Mouse (Mus musculus) neural tube, embryonic 13.5 days (tissue): ENCODE measurements around the gene Rnls. TPM values are rescaled to one million over a fixed set of nuclear protein-coding genes. Genes with fewer than 3 reads are reported as not detected.

ENCODE experiments used
- ATAC-seq: fragments of 200-750 bp; cut with Nextera tagmentation; 2 replicates; pipeline ENCODE4 v1.8.0; 2017; ENCODE audit warnings: low read depth, mild to moderate bottlenecking, moderate TSS enrichment, moderate library complexity
- H3K27ac ChIP-seq: fragments of 300-500 bp; sonication (generic); replicated peaks from 2 replicates; pipeline ENCODE4 v1.5.1; 2015; ENCODE audit warnings: moderate library complexity, mild to moderate bottlenecking, inconsistent platforms
- H3K27me3 ChIP-seq: fragments of 300-500 bp; sonication (generic); 2 replicates; pipeline ENCODE4 v1.6.1; 2015; ENCODE audit warnings: mild to moderate bottlenecking, inconsistent platforms
- H3K36me3 ChIP-seq: fragments of 300-500 bp; sonication (generic); 2 replicates; pipeline ENCODE4 v1.6.1; 2015; ENCODE audit warnings: mild to moderate bottlenecking, inconsistent platforms
- H3K4me1 ChIP-seq: fragments of 300-500 bp; sonication (generic); replicated peaks from 2 replicates; pipeline ENCODE4 v1.6.1; 2015; ENCODE audit warnings: inconsistent platforms
- H3K4me2 ChIP-seq: fragments of 300-500 bp; sonication (generic); 2 replicates; pipeline ENCODE4 v1.6.1; 2015; ENCODE audit warnings: inconsistent platforms, mild to moderate bottlenecking, moderate library complexity
- H3K4me3 ChIP-seq: fragments of 300-500 bp; sonication (generic); 2 replicates; pipeline ENCODE4 v1.5.1; 2015; ENCODE audit warnings: mild to moderate bottlenecking, inconsistent platforms
- H3K9ac ChIP-seq: fragments of 300-500 bp; sonication (generic); 2 replicates; pipeline ENCODE4 v1.6.1; 2015; ENCODE audit warnings: moderate library complexity, mild to moderate bottlenecking, inconsistent platforms
- H3K9me3 ChIP-seq: fragments of 300-500 bp; sonication (generic); 2 replicates; pipeline ENCODE4 v1.6.1; 2016; ENCODE audit warnings: inconsistent platforms
- WGBS: fragments of 180-500 bp; shearing (Covaris S2); methylation state at CpG from one replicate; pipeline ENCODE4 v1.1.7; 2015; 5-methylcytosine and 5-hydroxymethylcytosine counted together
- polyA plus RNA-seq: library from polyadenylated mRNA; unstranded; fragments of >200 nt; fragmentation: Nextera tagmentation; extraction: Ambion mirVana; gene quantifications from 2 replicates; pipeline ENCODE4 v1.2.1, GENCODE M21; 2015

Gene Rnls
- polyA plus RNA-seq, 1 experiment from 2014 or later: 10.2 TPM

- no peak overlapping the region for H3K4me3 ChIP-seq
- whole genome bisulfite sequencing: 64% methylated on average over 12 of the region's 12 CpGs
- ATAC-seq: no peak
These were observed 169.4 kb downstream of the Rnls start for GRCm38 (mm10) chr19:33222595-33223223.

GRCm38 (mm10) chr19:33217791-33218300 lies 174.2 kb downstream of the Rnls start:
- H3K27me3 ChIP-seq: no peaks in the 10 kb centered on the region
- H3K4me2 ChIP-seq: no peak overlapping the region
- 89% methylated on average over 6 of the region's 6 CpGs for WGBS
- ATAC-seq: no peak
- H3K9me3 ChIP-seq: no peaks in the 10 kb centered on the region
- H3K9ac ChIP-seq: no peak overlapping the region
- no peak overlapping the region for H3K4me3 ChIP-seq
- H3K36me3 ChIP-seq: no peaks in the 10 kb centered on the region
- H3K27ac ChIP-seq: no peak overlapping the region
- peaks cover 5% of the 10 kb centered on the region; the same call in 1 of the 2 replicates for H3K4me1 ChIP-seq

More at GRCm38 (mm10) chr19:33222595-33223223, 169.4 kb downstream of the Rnls start:
- Histone ChIP-seq H3K9me3 (no peaks in the 10 kb centered on the region), H3K36me3 (no peaks in the 10 kb centered on the region), H3K9ac (no peak overlapping the region), H3K27ac (no peak overlapping the region), H3K27me3 (no peaks in the 10 kb centered on the region), H3K4me2 (no peak overlapping the region), H3K4me1 (peaks cover 21% of the 10 kb centered on the region)

GRCm38 (mm10) chr19:33209709-33210108 lies 182.4 kb downstream of the Rnls start:
- WGBS: 96% methylated on average over 2 of the region's 2 CpGs
- H3K4me2 ChIP-seq: no peak overlapping the region
- H3K27me3 ChIP-seq: no peaks in the 10 kb centered on the region
- no peak for ATAC-seq
- no peaks in the 10 kb centered on the region for H3K36me3 ChIP-seq
- H3K27ac ChIP-seq: no peak overlapping the region
- H3K4me1 ChIP-seq: no peaks in the 10 kb centered on the region
- no peak overlapping the region for H3K9ac ChIP-seq
- no peak overlapping the region for H3K4me3 ChIP-seq
- H3K9me3 ChIP-seq: no peaks in the 10 kb centered on the region

- Histone ChIP-seq H3K9me3 (no peaks in the 10 kb centered on the region), H3K27ac (no peak overlapping the region), H3K4me1 (no peaks in the 10 kb centered on the region), H3K4me3 (no peak overlapping the region), H3K27me3 (no peaks in the 10 kb centered on the region), H3K9ac (no peak overlapping the region), H3K36me3 (no peaks in the 10 kb centered on the region), H3K4me2 (no peak overlapping the region)
- no peak for ATAC-seq
- WGBS: 38% methylated on average over 1 of the region's 1 CpGs
These were observed 184.1 kb downstream of the Rnls start for GRCm38 (mm10) chr19:33207991-33208390.

GRCm38 (mm10) chr19:33205389-33205788 lies 186.7 kb downstream of the Rnls start:
- Histone ChIP-seq H3K27me3 (no peaks in the 10 kb centered on the region), H3K9ac (no peak overlapping the region), H3K4me3 (no peak overlapping the region), H3K4me2 (no peak overlapping the region), H3K27ac (no peak overlapping the region), H3K9me3 (no peaks in the 10 kb centered on the region), H3K36me3 (no peaks in the 10 kb centered on the region), H3K4me1 (no peaks in the 10 kb centered on the region)
- ATAC-seq: no peak
- WGBS: 91% methylated on average over 2 of the region's 2 CpGs

GRCm38 (mm10) chr19:33202422-33202821 lies 189.7 kb downstream of the Rnls start:
- Histone ChIP-seq H3K9ac (no peak overlapping the region), H3K36me3 (no peaks in the 10 kb centered on the region), H3K27ac (no peak overlapping the region), H3K4me2 (no peak overlapping the region), H3K4me3 (no peak overlapping the region), H3K9me3 (no peaks in the 10 kb centered on the region), H3K4me1 (no peaks in the 10 kb centered on the region), H3K27me3 (no peaks in the 10 kb centered on the region)
- 83% methylated on average over 6 of the region's 6 CpGs for WGBS
- no peak for ATAC-seq

- Histone ChIP-seq H3K27me3 (no peaks in the 10 kb centered on the region), H3K4me2 (no peak overlapping the region), H3K36me3 (no peaks in the 10 kb centered on the region), H3K9me3 (no peaks in the 10 kb centered on the region), H3K9ac (no peak overlapping the region), H3K4me1 (no peaks in the 10 kb centered on the region), H3K4me3 (no peak overlapping the region), H3K27ac (no peak overlapping the region)
- no peak for ATAC-seq
- 82% methylated on average over 4 of the region's 4 CpGs for WGBS
These were observed 190.9 kb downstream of the Rnls start for GRCm38 (mm10) chr19:33201181-33201580.

GRCm38 (mm10) chr19:33192064-33192463 lies 200.0 kb downstream of the Rnls start:
- Histone ChIP-seq H3K4me3 (no peak overlapping the region), H3K4me1 (no peaks in the 10 kb centered on the region), H3K36me3 (no peaks in the 10 kb centered on the region), H3K27ac (no peak overlapping the region), H3K27me3 (no peaks in the 10 kb centered on the region), H3K4me2 (no peak overlapping the region), H3K9ac (no peak overlapping the region), H3K9me3 (no peaks in the 10 kb centered on the region)
- no peak for ATAC-seq
- 66% methylated on average over 2 of the region's 2 CpGs for WGBS

GRCm38 (mm10) chr19:33188766-33189165 lies 203.3 kb downstream of the Rnls start:
- no peak for ATAC-seq
- 83% methylated on average over 1 of the region's 1 CpGs for WGBS

GRCm38 (mm10) chr19:33179595-33179994 lies 212.5 kb downstream of the Rnls start:
- no peak overlapping the region for H3K9ac ChIP-seq
- WGBS: 63% methylated on average over 5 of the region's 5 CpGs
- no peaks in the 10 kb centered on the region for H3K27me3 ChIP-seq
- ATAC-seq: no peak
- H3K4me1 ChIP-seq: no peaks in the 10 kb centered on the region
- H3K36me3 ChIP-seq: no peaks in the 10 kb centered on the region
- no peaks in the 10 kb centered on the region for H3K9me3 ChIP-seq
- no peak overlapping the region for H3K4me3 ChIP-seq
- H3K4me2 ChIP-seq: no peak overlapping the region
- H3K27ac ChIP-seq: no peak overlapping the region

More at GRCm38 (mm10) chr19:33188766-33189165, 203.3 kb downstream of the Rnls start:
- no peak overlapping the region for H3K27ac ChIP-seq
- no peak overlapping the region for H3K9ac ChIP-seq
- H3K36me3 ChIP-seq: no peaks in the 10 kb centered on the region
- H3K4me3 ChIP-seq: no peak overlapping the region
- no peaks in the 10 kb centered on the region for H3K27me3 ChIP-seq
- no peaks in the 10 kb centered on the region for H3K4me1 ChIP-seq
- H3K9me3 ChIP-seq: no peaks in the 10 kb centered on the region
- no peak overlapping the region for H3K4me2 ChIP-seq

- H3K27ac ChIP-seq: no peak overlapping the region
- no peak overlapping the region for H3K4me3 ChIP-seq
- no peaks in the 10 kb centered on the region for H3K9me3 ChIP-seq
- no peak for ATAC-seq
- no peaks in the 10 kb centered on the region for H3K36me3 ChIP-seq
- H3K9ac ChIP-seq: no peak overlapping the region
- no peak overlapping the region for H3K4me2 ChIP-seq
- no peaks in the 10 kb centered on the region for H3K27me3 ChIP-seq
- no peaks in the 10 kb centered on the region for H3K4me1 ChIP-seq
- 39% methylated on average over 3 of the region's 3 CpGs for WGBS
These were observed 213.2 kb downstream of the Rnls start for GRCm38 (mm10) chr19:33178866-33179265.

- Histone ChIP-seq H3K36me3 (no peaks in the 10 kb centered on the region), H3K27ac (no peak overlapping the region), H3K4me1 (no peaks in the 10 kb centered on the region), H3K27me3 (no peaks in the 10 kb centered on the region), H3K4me2 (no peak overlapping the region), H3K9me3 (no peaks in the 10 kb centered on the region), H3K9ac (no peak overlapping the region), H3K4me3 (no peak overlapping the region)
- WGBS: 49% methylated on average over 6 of the region's 6 CpGs
- ATAC-seq: no peak
These were observed 213.7 kb downstream of the Rnls start for GRCm38 (mm10) chr19:33178367-33178766.

- no peak overlapping the region for H3K27ac ChIP-seq
- H3K9me3 ChIP-seq: no peaks in the 10 kb centered on the region
- H3K4me3 ChIP-seq: no peak overlapping the region
- H3K36me3 ChIP-seq: no peaks in the 10 kb centered on the region
- H3K4me2 ChIP-seq: no peak overlapping the region
- no peaks in the 10 kb centered on the region for H3K4me1 ChIP-seq
- H3K9ac ChIP-seq: no peak overlapping the region
- H3K27me3 ChIP-seq: no peaks in the 10 kb centered on the region
- ATAC-seq: no peak
These were observed 218.1 kb downstream of the Rnls start for GRCm38 (mm10) chr19:33173991-33174390.
